Mouse (Mus musculus) MEL (cell line): ENCODE measurements at regions not wholly inside any gene's neighbourhood (a gene's known extent, or its start where the extent isn't known, plus 50 kb on each side); places are given as distances from the start of the nearest gene placed in this dataset.
"Not testable (repeated sequence)": the region's sequence is repeated elsewhere in the genome, so short reads cannot be mapped to it uniquely, and the experiment has no call there.

Source experiments
- DNase-seq: peaks from one replicate; pipeline ENCODE4 v3.0.0; 2011; ENCODE audit warnings: low read depth, low spot score
- H3K27ac ChIP-seq: 2 replicates; pipeline ENCODE4 v1.5.1; 2012; ENCODE audit warnings: low read depth, mild to moderate bottlenecking, control low read depth, low read length, moderate library complexity; ENCODE audit not compliant: control insufficient read depth
- H3K27me3 ChIP-seq, 2 experiments: fragments of 150-350 bp in 1 of 2; sonication (generic) in 1 of 2; 2 replicates each; pipeline ENCODE4 v1.6.1; 2012; ENCODE audit warnings: low read length in 2 of 2, mild to moderate bottlenecking in 2 of 2, improper control_type of control experiment in 1 of 2, moderate library complexity in 1 of 2; ENCODE audit not compliant: insufficient read depth in 2 of 2, control insufficient read depth in 1 of 2
- H3K36me3 ChIP-seq, 2 experiments: 2 replicates each; pipeline ENCODE4 v1.6.1; 2012 to 2014; ENCODE audit warnings: low read length in 2 of 2, improper control_type of control experiment in 1 of 2, inconsistent platforms in 1 of 2, mild to moderate bottlenecking in 1 of 2; ENCODE audit not compliant: insufficient read depth in 2 of 2, control insufficient read depth in 1 of 2
- H3K4me1 ChIP-seq, 2 experiments: fragments of 150-350 bp in 1 of 2; sonication (generic) in 1 of 2; 2 replicates each; pipeline ENCODE4 v1.6.1; 2012; ENCODE audit warnings: low read length in 2 of 2, improper control_type of control experiment in 1 of 2, mild to moderate bottlenecking in 1 of 2; ENCODE audit not compliant: insufficient read depth in 2 of 2, control insufficient read depth in 1 of 2
- H3K4me3 ChIP-seq, 2 experiments: fragments of 150-350 bp in 1 of 2; sonication (generic) in 1 of 2; 2 replicates each; pipeline ENCODE4 v1.5.1; 2012; ENCODE audit warnings: low read depth in 2 of 2, low read length in 2 of 2, mild to moderate bottlenecking in 2 of 2, moderate library complexity in 2 of 2, control low read depth in 1 of 2, improper control_type of control experiment in 1 of 2; ENCODE audit not compliant: control insufficient read depth in 1 of 2, insufficient read depth in 1 of 2
- H3K79me2 ChIP-seq: 2 replicates; pipeline ENCODE4 v1.6.1; 2012; ENCODE audit warnings: mild to moderate bottlenecking, low read length, moderate library complexity; ENCODE audit not compliant: control insufficient read depth, poor library complexity, insufficient read depth
- H3K9ac ChIP-seq: 2 replicates; pipeline ENCODE4 v1.6.1; 2012; ENCODE audit warnings: low read depth, mild to moderate bottlenecking, control low read depth, low read length, moderate library complexity; ENCODE audit not compliant: control insufficient read depth, poor library complexity, severe bottlenecking
- H3K9me3 ChIP-seq: fragments of 150-350 bp; sonication (generic); replicated peaks from 2 replicates; pipeline ENCODE4 v1.6.1; 2012; ENCODE audit warnings: mild to moderate bottlenecking, low read length, improper control_type of control experiment, moderate library complexity; ENCODE audit not compliant: insufficient read depth
- CHD2 ChIP-seq: IDR thresholded peaks from 2 replicates; pipeline ENCODE4 v1.6.1; 2011; ENCODE audit warnings: low read length, improper control_type of control experiment
- CTCF ChIP-seq, 3 experiments: IDR thresholded peaks in 2 of 3; conservative IDR thresholded peaks in 1 of 3; 2 replicates each; pipeline ENCODE4 v1.5.1; 2011 to 2012; ENCODE audit warnings: low read length in 3 of 3, low read depth in 2 of 3, mild to moderate bottlenecking in 2 of 3, improper control_type of control experiment in 1 of 3, inconsistent platforms in 1 of 3, mixed read lengths in 1 of 3, moderate library complexity in 1 of 3; ENCODE audit not compliant: control insufficient read depth in 1 of 3, insufficient read depth in 1 of 3, poor library complexity in 1 of 3, severe bottlenecking in 1 of 3
- GABPA ChIP-seq: IDR thresholded peaks from 2 replicates; pipeline ENCODE4 v1.6.1; 2012; ENCODE audit warnings: low read depth, mild to moderate bottlenecking, inconsistent platforms, low read length, improper control_type of control experiment, moderate library complexity
- MAX ChIP-seq: IDR thresholded peaks from 2 replicates; pipeline ENCODE4 v1.6.1; 2011; ENCODE audit warnings: low read length, improper control_type of control experiment
- NELFE ChIP-seq: IDR thresholded peaks from 2 replicates; pipeline ENCODE4 v1.6.1; 2011; ENCODE audit warnings: low read depth, low read length, improper control_type of control experiment
- SIN3A ChIP-seq: IDR thresholded peaks from 2 replicates; pipeline ENCODE4 v1.6.1; 2012; ENCODE audit warnings: low read length, improper control_type of control experiment, inconsistent platforms
- USF1 ChIP-seq: IDR thresholded peaks from 2 replicates; pipeline ENCODE4 v1.6.1; 2014; ENCODE audit warnings: low read depth, mild to moderate bottlenecking, inconsistent platforms, low read length, improper control_type of control experiment, moderate library complexity
- USF2 ChIP-seq, 2 experiments: IDR thresholded peaks; 2 replicates each; pipeline ENCODE4 v1.6.1; 2011 to 2012; ENCODE audit warnings: improper control_type of control experiment in 2 of 2, low read length in 2 of 2, borderline replicate concordance in 1 of 2, inconsistent platforms in 1 of 2, low read depth in 1 of 2, mild to moderate bottlenecking in 1 of 2; ENCODE audit not compliant: insufficient read depth in 1 of 2
- ZMIZ1 ChIP-seq: IDR thresholded peaks from 2 replicates; pipeline ENCODE4 v1.6.1; 2012; ENCODE audit warnings: low read depth, mild to moderate bottlenecking, inconsistent platforms, low read length, improper control_type of control experiment, moderate library complexity
- ZNF384 ChIP-seq: IDR thresholded peaks from 2 replicates; pipeline ENCODE4 v1.6.1; 2012; ENCODE audit warnings: low read depth, mild to moderate bottlenecking, inconsistent platforms, low read length, improper control_type of control experiment

DNA sequence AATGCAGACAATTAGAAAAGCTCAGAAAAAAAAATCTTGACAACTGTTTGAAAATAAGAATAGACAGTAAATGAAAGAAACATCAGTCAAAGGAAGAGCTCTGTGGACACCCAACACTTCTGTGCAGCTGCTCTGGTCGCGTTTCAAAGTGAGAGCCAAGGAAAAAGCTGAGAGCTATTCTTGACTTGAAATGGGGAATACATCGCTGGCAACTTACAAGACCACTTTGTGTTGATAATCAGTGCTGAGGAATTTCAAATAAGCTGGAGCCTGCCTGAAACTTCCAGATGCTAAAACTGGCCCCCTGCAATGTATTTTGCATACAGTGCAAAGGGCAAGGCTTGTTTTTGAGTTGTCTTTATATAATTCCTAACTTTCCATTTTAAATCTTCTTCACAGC lies 177.1 kb upstream of the Ghr start:
- H3K36me3 ChIP-seq = no peaks in the 10 kb centered on the region
- H3K27me3 ChIP-seq = no peaks in the 10 kb centered on the region
- no peak for DNase-seq
- no peaks in the 10 kb centered on the region for H3K79me2 ChIP-seq
- no peak overlapping the region for H3K4me3 ChIP-seq
- H3K27ac ChIP-seq = no peak overlapping the region
- H3K4me1 ChIP-seq = no peaks in the 10 kb centered on the region
- TF ChIP-seq USF1 (no peak), CHD2 (no peak), NELFE (no peak), ZMIZ1 (no peak)
- H3K9ac ChIP-seq = no peak overlapping the region
- H3K9me3 ChIP-seq = no peaks in the 10 kb centered on the region

- Histone ChIP-seq H3K79me2 (no peaks in the 10 kb centered on the region), H3K36me3 (no peaks in the 10 kb centered on the region), H3K9ac (no peak overlapping the region), H3K4me1 (no peaks in the 10 kb centered on the region), H3K27ac (no peak overlapping the region), H3K4me3 (no peak overlapping the region), H3K9me3 (no peaks in the 10 kb centered on the region), H3K27me3 (no peaks in the 10 kb centered on the region)
- no peak for TF ChIP-seq NELFE
- no peak for TF ChIP-seq MAX
- no peak for TF ChIP-seq USF2 (IDR thresholded peaks at IDR 0.05; ENCODE audit: borderline replicate concordance in 1 of 2, insufficient read depth in 1 of 2, low read depth in 1 of 2, low read length in 2 of 2)
- no peak for DNase-seq
These were observed 172.3 kb upstream of the Ghr start for GRCm38 (mm10) chr15:3755636-3756035.

DNA sequence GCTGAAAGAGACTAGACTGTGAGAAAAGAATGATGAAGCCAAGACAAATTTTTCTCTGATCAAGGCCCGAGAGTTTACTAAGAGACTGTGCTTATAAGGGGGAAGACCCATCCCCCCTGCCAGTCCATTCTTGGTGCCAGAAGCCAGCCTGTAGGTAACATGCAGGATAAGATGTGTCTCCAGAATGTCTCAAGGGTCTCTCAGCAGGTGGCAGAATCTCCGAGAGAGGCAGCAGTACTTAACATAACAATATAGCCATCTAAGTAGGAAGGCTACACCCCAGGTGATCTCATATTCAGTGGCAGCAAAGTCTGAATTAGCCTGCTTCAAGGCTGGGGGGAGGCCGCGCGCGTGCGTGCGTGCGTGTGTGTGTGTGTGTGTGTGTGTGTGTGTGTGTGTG lies 164.8 kb upstream of the Ghr start:
- not testable (repeated sequence) for H3K79me2 ChIP-seq, H3K4me1 ChIP-seq, H3K36me3 ChIP-seq, H3K9ac ChIP-seq, H3K27me3 ChIP-seq, H3K9me3 ChIP-seq, H3K4me3 ChIP-seq, H3K27ac ChIP-seq, DNase-seq

- no peak overlapping the region for H3K4me3 ChIP-seq
- H3K9me3 ChIP-seq = no peaks in the 10 kb centered on the region
- no peaks in the 10 kb centered on the region for H3K27me3 ChIP-seq
- H3K4me1 ChIP-seq = no peaks in the 10 kb centered on the region
- no peak overlapping the region for H3K9ac ChIP-seq
- H3K79me2 ChIP-seq = no peaks in the 10 kb centered on the region
- DNase-seq = no peak
- TF ChIP-seq GABPA = no peak
- TF ChIP-seq CTCF (IDR thresholded peaks at IDR 0.05 in 2 of 3, conservative IDR thresholded peaks at IDR 0.05 in 1 of 3; ENCODE audit: control insufficient read depth in 1 of 3, insufficient read depth in 1 of 3, low read depth in 2 of 3, low read length in 3 of 3, poor library complexity in 1 of 3, severe bottlenecking in 1 of 3) = no peak
- no peak for TF ChIP-seq SIN3A
- TF ChIP-seq ZNF384 = no peak
- no peaks in the 10 kb centered on the region for H3K36me3 ChIP-seq
- no peak overlapping the region for H3K27ac ChIP-seq
These were observed 160.0 kb upstream of the Ghr start for GRCm38 (mm10) chr15:3743168-3743814.
